Mouse (Mus musculus): ENCODE measurements around the gene Paqr8.

Paqr8 gene

GRCm38 (mm10) chr1:20973389-20973788 lies 83.0 kb downstream of the Paqr8 start:
- DNase-seq (ENCODE audit: low spot score) = no peak

GRCm38 (mm10) chr1:20974341-20975135 lies 84.1 kb downstream of the Paqr8 start:
- no peak for DNase-seq (ENCODE audit: low spot score)

- no peak for DNase-seq (ENCODE audit: low spot score)
Measured at GRCm38 (mm10) chr1:20980553-20980952, 90.1 kb downstream of the Paqr8 start.

- no peak for DNase-seq (ENCODE audit: low spot score)
Measured at GRCm38 (mm10) chr1:20981764-20982163, 91.4 kb downstream of the Paqr8 start.

- no peak for DNase-seq (ENCODE audit: low spot score)
Measured at GRCm38 (mm10) chr1:20984103-20984502, 93.7 kb downstream of the Paqr8 start.

GRCm38 (mm10) chr1:20984582-20984981 lies 94.2 kb downstream of the Paqr8 start:
- no peak for DNase-seq (ENCODE audit: low spot score)

GRCm38 (mm10) chr1:20986378-20987056 lies 96.1 kb downstream of the Paqr8 start:
- DNase-seq (ENCODE audit: low spot score) = no peak
